Mouse (Mus musculus) right cerebral cortex, postnatal 36 days (tissue): ENCODE results near the gene Olfr564.

Experiments
- DNase-seq, 2 experiments: peaks; one replicate each; pipeline ENCODE4 v3.0.0; 2022; ENCODE audit warnings: low spot score in 2 of 2, mixed read lengths in 1 of 2

The Olfr564 gene

GRCm38 (mm10) chr7:102803180-102803579, at the start of gene Olfr564:
Gene Olfr564 (plus strand): TSS chr7:102803480.
- no peak for DNase-seq

DNA sequence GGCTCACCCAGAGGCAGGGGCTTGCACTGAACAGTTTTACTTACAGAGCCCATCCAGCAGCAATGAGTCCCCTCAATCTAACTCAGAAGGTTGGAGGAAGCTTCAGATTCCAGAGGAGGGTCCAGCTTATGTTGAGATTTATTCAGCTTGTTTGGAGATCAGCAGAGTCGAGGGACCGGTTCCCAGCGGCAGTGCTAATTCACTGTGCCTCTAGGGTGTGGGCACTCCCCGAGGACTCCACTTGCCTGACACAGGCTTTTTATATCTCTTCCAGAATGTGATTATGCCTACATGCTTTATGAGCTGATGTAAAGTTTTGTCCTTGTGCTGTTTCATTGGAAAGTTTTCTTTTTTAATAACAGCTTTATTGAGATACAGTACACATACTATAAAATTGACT, 44.0 kb upstream of the Olfr564 start, which contains the start of the genes Olfr560 and Olfr78:
Gene Olfr560, minus strand, starts transcription at position 101 of the 400 bp plus-strand sequence.
Gene Olfr78, minus strand, starts transcription at position 206 of the 400 bp plus-strand sequence.
- DNase-seq, result no peak

DNA sequence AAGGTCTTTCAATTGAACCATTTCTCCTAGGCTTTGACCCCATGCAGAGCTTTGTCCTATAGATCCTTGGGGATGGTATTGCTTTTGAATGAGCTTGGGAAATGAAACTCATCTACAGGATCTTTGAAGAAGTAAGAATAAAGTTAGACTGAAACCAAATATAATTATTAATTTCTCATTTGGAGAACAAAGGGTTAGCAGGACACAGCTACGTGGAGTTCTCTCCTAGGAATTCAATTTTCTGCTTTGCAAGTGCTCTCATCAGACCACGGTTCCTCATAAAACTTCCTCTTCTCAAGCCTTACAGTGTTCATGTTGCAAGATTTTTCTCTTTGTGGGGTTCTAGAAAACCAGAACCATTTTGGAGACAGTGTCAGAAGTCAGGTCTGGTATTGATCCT, 32.4 kb upstream of the Olfr564 start, which contains the start of gene Olfr561:
Gene Olfr561, plus strand, starts transcription at position 301 of the 400 bp plus-strand sequence.
- no peak for DNase-seq
